Mouse (Mus musculus) liver, embryonic 14.5 days (tissue): Measurements from ENCODE around the gene Trdmt1.

Experiments used
- CTCF ChIP-seq: IDR thresholded peaks from 2 replicates; pipeline ENCODE4 v1.5.1; 2016; ENCODE audit warnings: antibody characterized with exemption, low read depth, control low read depth
- EP300 ChIP-seq: IDR thresholded peaks from 2 replicates; pipeline ENCODE4 v1.6.1; 2016; ENCODE audit warnings: antibody characterized with exemption, low read depth

DNA sequence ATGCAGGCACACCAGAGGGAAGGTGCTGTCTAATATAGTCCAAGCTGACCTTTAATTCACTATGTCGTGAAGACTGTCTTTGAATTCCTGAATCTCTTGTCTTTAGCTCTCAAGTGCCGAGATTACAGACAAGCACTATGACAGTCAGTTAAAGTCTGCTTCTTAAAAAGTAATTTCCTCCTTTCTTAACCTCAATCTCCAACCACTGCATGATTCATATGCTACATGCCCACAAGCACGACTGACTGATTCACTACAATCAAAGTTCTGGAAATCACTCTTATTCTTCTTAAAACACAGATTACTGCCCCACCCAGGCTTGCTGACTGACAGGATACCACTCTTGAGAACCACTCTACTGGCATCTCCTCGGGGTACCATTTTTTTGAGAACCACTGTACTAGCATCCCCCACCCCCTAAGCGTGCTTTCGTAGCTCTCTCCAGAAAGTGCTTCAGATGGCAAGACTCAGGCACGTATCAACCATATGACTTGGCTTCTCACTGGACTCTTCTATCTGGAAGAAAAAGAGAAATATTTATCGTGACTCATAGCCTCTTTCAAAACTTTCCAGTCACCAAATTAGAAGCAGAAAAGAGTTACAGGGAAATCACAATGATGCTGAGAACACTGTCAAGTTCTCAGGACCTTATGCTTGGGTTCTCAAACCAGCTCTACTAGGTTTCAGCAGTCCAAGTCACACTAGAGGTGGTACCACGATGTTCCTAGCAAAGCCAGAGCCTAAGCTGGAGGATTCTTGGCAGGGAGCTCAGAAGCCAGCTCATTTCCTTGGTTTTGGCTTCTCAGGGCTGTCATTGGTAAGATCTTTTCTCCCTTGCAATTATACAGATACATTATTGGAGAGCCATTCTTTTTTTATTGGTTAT is 12.9 kb upstream of the Trdmt1 start:
- no peak for TF ChIP-seq CTCF
- no peak for TF ChIP-seq EP300
